Mouse (Mus musculus): ENCODE data around the gene Fgr. TPM values are rescaled to one million over a fixed set of nuclear protein-coding genes. Genes with fewer than 3 reads are reported as not detected.
"Not testable (repeated sequence)": the region's sequence is repeated elsewhere in the genome, so short reads cannot be mapped to it uniquely, and the experiment has no call there.

Fgr gene
- polyA plus RNA-seq, 1 experiment from 2014 or later, result 0.23 TPM

GRCm38 (mm10) chr4:132997469-132998237, 23.8 kb downstream of the Fgr start:
- H3K36me3 ChIP-seq (ENCODE audit: control insufficient read depth, insufficient read depth, low read length), result no peaks in the 10 kb centered on the region
- no peak for ATAC-seq
- no peaks in the 10 kb centered on the region for H3K27me3 ChIP-seq (replicated peaks; ENCODE audit: control insufficient read depth, insufficient read depth, low read length)
- H3K9ac ChIP-seq (ENCODE audit: low read length), result no peak overlapping the region
- H3K4me1 ChIP-seq (ENCODE audit: control insufficient read depth, insufficient read depth, low read length), result peaks cover 6% of the 10 kb centered on the region
- no peak for DNase-seq (ENCODE audit: low spot score)
- H3K4me2 ChIP-seq (ENCODE audit: low read length), result no peak overlapping the region
- no peaks in the 10 kb centered on the region for H3K9me3 ChIP-seq (replicated peaks; ENCODE audit: control insufficient read depth, low read length)
- H3K27ac ChIP-seq (ENCODE audit: low read depth, low read length), result no peak overlapping the region
- WGBS, result 47% methylated on average over 14 of the region's 14 CpGs
- no peak overlapping the region for H3K4me3 ChIP-seq (ENCODE audit: low read depth, low read length)

- Histone ChIP-seq H3K9ac (ENCODE audit: low read length) (no peak overlapping the region; the same call in 1 of the 2 replicates), H3K27me3 (replicated peaks; ENCODE audit: control insufficient read depth, insufficient read depth, low read length) (no peaks in the 10 kb centered on the region), H3K27ac (ENCODE audit: low read depth, low read length) (0 out of 2 replicates have a peak overlapping the region, but pooled peaks have one; percentile 40), H3K4me1 (ENCODE audit: control insufficient read depth, insufficient read depth, low read length) (peaks cover 14% of the 10 kb centered on the region), H3K36me3 (ENCODE audit: control insufficient read depth, insufficient read depth, low read length) (no peaks in the 10 kb centered on the region), H3K4me2 (ENCODE audit: low read length) (no peak overlapping the region), H3K9me3 (replicated peaks; ENCODE audit: control insufficient read depth, low read length) (no peaks in the 10 kb centered on the region), H3K4me3 (ENCODE audit: low read depth, low read length) (no peak overlapping the region)
- ATAC-seq (peak; percentile 50), DNase-seq (ENCODE audit: low spot score) (peak; percentile 59)
- WGBS, result 14% methylated on average over 10 of the region's 10 CpGs
Observed at GRCm38 (mm10) chr4:133002896-133003295, 29.0 kb downstream of the Fgr start.

GRCm38 (mm10) chr4:133003316-133004018, 29.6 kb downstream of the Fgr start:
- H3K9me3 ChIP-seq (replicated peaks; ENCODE audit: control insufficient read depth, low read length), result no peaks in the 10 kb centered on the region
- H3K27ac ChIP-seq (ENCODE audit: low read depth, low read length), result 0 out of 2 replicates have a peak overlapping the region, but pooled peaks have one; percentile 40
- ATAC-seq (peak; percentile 38), DNase-seq (ENCODE audit: low spot score) (peak; percentile 49)
- no peak overlapping the region for H3K4me2 ChIP-seq (ENCODE audit: low read length)
- 0 out of 2 replicates have a peak, but pooled peaks cover 4% of the 10 kb centered on the region for H3K27me3 ChIP-seq (replicated peaks; ENCODE audit: control insufficient read depth, insufficient read depth, low read length)
- no peak overlapping the region for H3K4me3 ChIP-seq (ENCODE audit: low read depth, low read length)
- peak overlapping the region; percentile 21; the same call in 1 of the 2 replicates for H3K9ac ChIP-seq (ENCODE audit: low read length)
- no peaks in the 10 kb centered on the region for H3K36me3 ChIP-seq (ENCODE audit: control insufficient read depth, insufficient read depth, low read length)
- WGBS, result 31% methylated on average over 21 of the region's 21 CpGs
- H3K4me1 ChIP-seq (ENCODE audit: control insufficient read depth, insufficient read depth, low read length), result peaks cover 14% of the 10 kb centered on the region

- Histone ChIP-seq H3K27ac (ENCODE audit: low read depth, low read length) (no peak overlapping the region), H3K4me1 (ENCODE audit: control insufficient read depth, insufficient read depth, low read length) (peaks cover 14% of the 10 kb centered on the region), H3K9me3 (replicated peaks; ENCODE audit: control insufficient read depth, low read length) (no peaks in the 10 kb centered on the region), H3K36me3 (ENCODE audit: control insufficient read depth, insufficient read depth, low read length) (no peaks in the 10 kb centered on the region), H3K9ac (ENCODE audit: low read length) (no peak overlapping the region), H3K4me2 (ENCODE audit: low read length) (no peak overlapping the region), H3K4me3 (ENCODE audit: low read depth, low read length) (no peak overlapping the region), H3K27me3 (replicated peaks; ENCODE audit: control insufficient read depth, insufficient read depth, low read length) (peaks cover 10% of the 10 kb centered on the region; the same call in 1 of the 2 replicates)
- peak; percentile 88 for DNase-seq (ENCODE audit: low spot score)
- 4% methylated on average over 3 of the region's 3 CpGs for WGBS
- ATAC-seq, result 0 out of 2 replicates have a peak, but pooled peaks have one; percentile 28
Observed at GRCm38 (mm10) chr4:133005233-133005632, 31.3 kb downstream of the Fgr start.

GRCm38 (mm10) chr4:133005885-133006451, 32.1 kb downstream of the Fgr start:
- WGBS, result 68% methylated on average over 6 of the region's 6 CpGs
- not testable (repeated sequence) for ATAC-seq; DNase-seq (ENCODE audit: low spot score)

GRCm38 (mm10) chr4:133007513-133008380, 33.9 kb downstream of the Fgr start:
- ATAC-seq (no peak), DNase-seq (ENCODE audit: low spot score) (no peak)
- Histone ChIP-seq H3K36me3 (ENCODE audit: control insufficient read depth, insufficient read depth, low read length) (no peaks in the 10 kb centered on the region), H3K9ac (ENCODE audit: low read length) (no peak overlapping the region), H3K27ac (ENCODE audit: low read depth, low read length) (no peak overlapping the region), H3K4me3 (ENCODE audit: low read depth, low read length) (no peak overlapping the region), H3K4me1 (ENCODE audit: control insufficient read depth, insufficient read depth, low read length) (peaks cover 7% of the 10 kb centered on the region), H3K4me2 (ENCODE audit: low read length) (no peak overlapping the region), H3K27me3 (replicated peaks; ENCODE audit: control insufficient read depth, insufficient read depth, low read length) (peaks cover 19% of the 10 kb centered on the region), H3K9me3 (replicated peaks; ENCODE audit: control insufficient read depth, low read length) (no peaks in the 10 kb centered on the region)
- 51% methylated on average over 15 of the region's 15 CpGs for WGBS

More at GRCm38 (mm10) chr4:133005885-133006451, 32.1 kb downstream of the Fgr start:
- H3K9me3 ChIP-seq (replicated peaks; ENCODE audit: control insufficient read depth, low read length); H3K9ac ChIP-seq (ENCODE audit: low read length); H3K27ac ChIP-seq (ENCODE audit: low read depth, low read length); H3K4me3 ChIP-seq (ENCODE audit: low read depth, low read length); H3K36me3 ChIP-seq (ENCODE audit: control insufficient read depth, insufficient read depth, low read length); H3K4me2 ChIP-seq (ENCODE audit: low read length): not testable (repeated sequence)
- peaks cover 14% of the 10 kb centered on the region for H3K4me1 ChIP-seq (ENCODE audit: control insufficient read depth, insufficient read depth, low read length)
- peaks cover 17% of the 10 kb centered on the region for H3K27me3 ChIP-seq (replicated peaks; ENCODE audit: control insufficient read depth, insufficient read depth, low read length)

- H3K9ac ChIP-seq (ENCODE audit: low read length), result no peak overlapping the region
- H3K27ac ChIP-seq (ENCODE audit: low read depth, low read length), result no peak overlapping the region
- peaks cover 9% of the 10 kb centered on the region for H3K4me1 ChIP-seq (ENCODE audit: control insufficient read depth, insufficient read depth, low read length)
- no peaks in the 10 kb centered on the region for H3K9me3 ChIP-seq (replicated peaks; ENCODE audit: control insufficient read depth, low read length)
- WGBS, result 2% methylated on average over 4 of the region's 4 CpGs
- no peak overlapping the region for H3K4me3 ChIP-seq (ENCODE audit: low read depth, low read length)
- ATAC-seq (no peak), DNase-seq (ENCODE audit: low spot score) (peak; percentile 84)
- H3K4me2 ChIP-seq (ENCODE audit: low read length), result no peak overlapping the region
- H3K27me3 ChIP-seq (replicated peaks; ENCODE audit: control insufficient read depth, insufficient read depth, low read length), result peaks cover 19% of the 10 kb centered on the region
- H3K36me3 ChIP-seq (ENCODE audit: control insufficient read depth, insufficient read depth, low read length), result no peaks in the 10 kb centered on the region
Observed at GRCm38 (mm10) chr4:133009131-133009530, 35.2 kb downstream of the Fgr start.

- ATAC-seq, result no peak
- peaks cover 19% of the 10 kb centered on the region for H3K27me3 ChIP-seq (replicated peaks; ENCODE audit: control insufficient read depth, insufficient read depth, low read length)
- H3K36me3 ChIP-seq (ENCODE audit: control insufficient read depth, insufficient read depth, low read length), result no peaks in the 10 kb centered on the region
- no peak overlapping the region for H3K4me3 ChIP-seq (ENCODE audit: low read depth, low read length)
- DNase-seq (ENCODE audit: low spot score), result no peak
- no peak overlapping the region for H3K4me2 ChIP-seq (ENCODE audit: low read length)
- no peaks in the 10 kb centered on the region for H3K9me3 ChIP-seq (replicated peaks; ENCODE audit: control insufficient read depth, low read length)
- peaks cover 15% of the 10 kb centered on the region for H3K4me1 ChIP-seq (ENCODE audit: control insufficient read depth, insufficient read depth, low read length)
- 68% methylated on average over 5 of the region's 5 CpGs for WGBS
- H3K9ac ChIP-seq (ENCODE audit: low read length), result no peak overlapping the region
- H3K27ac ChIP-seq (ENCODE audit: low read depth, low read length), result no peak overlapping the region
Observed at GRCm38 (mm10) chr4:133009676-133010075, 35.8 kb downstream of the Fgr start.
